Mouse (Mus musculus) CH12.LX (cell line): ENCODE measurements around the gene Cd55. TPM values are rescaled to one million over a fixed set of nuclear protein-coding genes. Genes with fewer than 3 reads are reported as not detected.

Source experiments
- DNase-seq: peaks from one replicate; pipeline ENCODE4 v3.0.0-alpha.2; 2013; ENCODE audit errors: extremely low read depth
- H3K27ac ChIP-seq: 2 replicates; pipeline ENCODE4 v1.5.1; 2012; ENCODE audit warnings: low read depth, mild to moderate bottlenecking, control low read depth, moderate library complexity; ENCODE audit not compliant: insufficient read depth
- H3K27me3 ChIP-seq: replicated peaks from 2 replicates; pipeline ENCODE3; 2012; ENCODE audit warnings: inconsistent platforms
- H3K36me3 ChIP-seq, 2 experiments: replicated peaks in 1 of 2; 2 replicates each; pipeline versions ENCODE3 to v1.6.1; 2012; ENCODE audit warnings: inconsistent platforms in 1 of 2, low read length in 1 of 2, mild to moderate bottlenecking in 1 of 2, mixed read lengths in 1 of 2, moderate library complexity in 1 of 2; ENCODE audit not compliant: control insufficient read depth in 1 of 2, insufficient read depth in 1 of 2
- H3K4me1 ChIP-seq, 2 experiments: 2 replicates each; pipeline ENCODE4 v1.6.1; 2012; ENCODE audit warnings: inconsistent platforms in 1 of 2, moderate library complexity in 1 of 2; ENCODE audit not compliant: insufficient read depth in 2 of 2, control insufficient read depth in 1 of 2
- H3K4me2 ChIP-seq: 2 replicates; pipeline ENCODE4 v1.6.1; 2012; ENCODE audit warnings: low read depth, mild to moderate bottlenecking, control low read depth; ENCODE audit not compliant: poor library complexity, insufficient read depth, severe bottlenecking
- H3K4me3 ChIP-seq, 3 experiments: fragments of 150-350 bp in 1 of 3; sonication (generic) in 1 of 3; replicated peaks in 1 of 3; 2 replicates each; pipeline versions ENCODE3 to v1.5.1; 2011 to 2012; ENCODE audit warnings: low read depth in 2 of 3, low read length in 2 of 3, mild to moderate bottlenecking in 2 of 3, moderate library complexity in 2 of 3, control low read depth in 1 of 3, improper control_type of control experiment in 1 of 3, inconsistent platforms in 1 of 3, mixed read lengths in 1 of 3; ENCODE audit not compliant: poor library complexity in 1 of 3
- H3K79me2 ChIP-seq: replicated peaks from 2 replicates; pipeline ENCODE4 v1.6.1; 2012; ENCODE audit warnings: mild to moderate bottlenecking, moderate library complexity; ENCODE audit not compliant: control insufficient read depth, poor library complexity, insufficient read depth, severe bottlenecking; ENCODE audit errors: extremely low read depth
- H3K9ac ChIP-seq: 2 replicates; pipeline ENCODE4 v1.6.1; 2012; ENCODE audit warnings: low read depth, mild to moderate bottlenecking, control low read depth, moderate library complexity; ENCODE audit not compliant: insufficient read depth
- H3K9me3 ChIP-seq: replicated peaks from 2 replicates; pipeline ENCODE3; 2012; ENCODE audit warnings: low read length, inconsistent platforms, mixed read lengths
- BHLHE40 ChIP-seq: IDR thresholded peaks from 2 replicates; pipeline ENCODE4 v1.6.1; 2011; ENCODE audit warnings: mild to moderate bottlenecking, low read depth, low read length, improper control_type of control experiment
- ELF1 ChIP-seq: IDR thresholded peaks from 2 replicates; pipeline ENCODE4 v1.6.1; 2014; ENCODE audit warnings: low read depth, mild to moderate bottlenecking, inconsistent platforms, low read length, improper control_type of control experiment
- GABPA ChIP-seq: IDR thresholded peaks from 2 replicates; pipeline ENCODE4 v1.6.1; 2012; ENCODE audit warnings: low read depth, low read length, improper control_type of control experiment, inconsistent platforms; ENCODE audit not compliant: insufficient replicate concordance
- JUN ChIP-seq: IDR thresholded peaks from 2 replicates; pipeline ENCODE4 v1.6.1; 2011; ENCODE audit warnings: low read depth, mild to moderate bottlenecking, low read length, improper control_type of control experiment, moderate library complexity; ENCODE audit not compliant: insufficient read depth
- MAFK ChIP-seq: IDR thresholded peaks from 2 replicates; pipeline ENCODE4 v1.6.1; 2011; ENCODE audit warnings: low read length, improper control_type of control experiment; ENCODE audit not compliant: insufficient replicate concordance
- MYC ChIP-seq: IDR thresholded peaks from 2 replicates; pipeline ENCODE4 v1.6.1; 2011; ENCODE audit warnings: low read depth, mild to moderate bottlenecking, improper control_type of control experiment, low read length
- NELFE ChIP-seq: IDR thresholded peaks from 2 replicates; pipeline ENCODE4 v1.6.1; 2011; ENCODE audit warnings: low read depth, low read length, improper control_type of control experiment
- NRF1 ChIP-seq: IDR thresholded peaks from 2 replicates; pipeline ENCODE4 v1.6.1; 2014; ENCODE audit warnings: low read depth, mild to moderate bottlenecking, inconsistent platforms, low read length, improper control_type of control experiment, moderate library complexity
- POLR2AphosphoS2 ChIP-seq: IDR thresholded peaks from 2 replicates; pipeline ENCODE4 v1.6.1; 2011; ENCODE audit warnings: low read depth, low read length, improper control_type of control experiment
- RCOR1 ChIP-seq: conservative IDR thresholded peaks from 2 replicates; pipeline ENCODE4 v1.6.1; 2012; ENCODE audit warnings: low read depth, mild to moderate bottlenecking, inconsistent platforms, low read length, improper control_type of control experiment
- SIN3A ChIP-seq: IDR thresholded peaks from 2 replicates; pipeline ENCODE4 v1.6.1; 2012; ENCODE audit warnings: low read length, improper control_type of control experiment, inconsistent platforms
- SMC3 ChIP-seq: IDR thresholded peaks from 2 replicates; pipeline ENCODE4 v1.6.1; 2011; ENCODE audit warnings: low read depth, low read length, improper control_type of control experiment
- TBP ChIP-seq: conservative IDR thresholded peaks from 2 replicates; pipeline ENCODE4 v1.6.1; 2011; ENCODE audit warnings: low read depth, low read length, improper control_type of control experiment
- UBTF ChIP-seq: IDR thresholded peaks from 2 replicates; pipeline ENCODE4 v1.6.1; 2012; ENCODE audit warnings: low read depth, mild to moderate bottlenecking, inconsistent platforms, low read length, improper control_type of control experiment, moderate library complexity
- USF1 ChIP-seq: IDR thresholded peaks from 2 replicates; pipeline ENCODE4 v1.6.1; 2014; ENCODE audit warnings: low read depth, mild to moderate bottlenecking, inconsistent platforms, low read length, improper control_type of control experiment
- USF2 ChIP-seq: conservative IDR thresholded peaks from 2 replicates; pipeline ENCODE4 v1.6.1; 2011; ENCODE audit warnings: low read depth, low read length, improper control_type of control experiment
- ZKSCAN1 ChIP-seq: IDR thresholded peaks from 2 replicates; pipeline ENCODE4 v1.6.1; 2012; ENCODE audit warnings: low read depth, inconsistent platforms, low read length, improper control_type of control experiment, borderline replicate concordance
- dilution Hi-C: fragments of 300-500 bp; cut with MboI; formaldehyde crosslinking; loops from 2 replicates; pipeline ENCODE4 v1.14.3; 2020; ENCODE audit warnings: low sequenced_read_pairs; ENCODE audit not compliant: extremely low pct_unique_long_range_greater_than_20kb, extremely low pct_ligation_motif_present
- in situ Hi-C: fragments of 300-500 bp; cut with MboI; formaldehyde crosslinking; loops from 3 replicates; pipeline ENCODE4 v1.14.3; 2019; ENCODE audit warnings: low sequenced_read_pairs, low pct_ligation_motif_present, low pct_unique_long_range_greater_than_20kb, mixed read lengths
- polyA plus RNA-seq: library from polyadenylated mRNA; unstranded; fragments of >175 nt; gene quantifications from 2 replicates; pipeline ENCODE4 v1.2.1, GENCODE M21; 2012; ENCODE audit warnings: low read depth; ENCODE audit not compliant: insufficient read length
- total RNA-seq, 2 experiments: library from RNA; depleted of rRNA; stranded (reverse); fragments of 300-350 nt in 1 of 2; fragments of >200 nt in 1 of 2; gene quantifications; 2 replicates each; pipeline ENCODE4 v1.2.3; 2012 to 2014

The Cd55 gene
- total and polyA plus RNA-seq, 3 experiments = 1.0 to 1.8 (median 1.7) TPM

GRCm38 (mm10) chr1:130474936-130475335, 12.4 kb upstream of the Cd55 start:
- Histone ChIP-seq H3K9ac (no peak overlapping the region), H3K4me1 (peaks cover 3 to 19% of the 10 kb centered on the region in 2 experiments; a peak in 2 of 4 replicates), H3K79me2 (no peaks in the 10 kb centered on the region), H3K4me3 (no peak overlapping the region), H3K4me2 (peak overlapping the region; percentile 62; the same call in 1 of the 2 replicates), H3K9me3 (no peaks in the 10 kb centered on the region), H3K27me3 (no peaks in the 10 kb centered on the region), H3K27ac (no peak overlapping the region), H3K36me3 (no peaks in the 10 kb centered on the region)
- dilution Hi-C loops = no loop called here
- in situ Hi-C loops = no loop called here
- TF ChIP-seq POLR2AphosphoS2 (no peak), ELF1 (peak; percentile 40; the same call in 1 of the 2 replicates)
- peak; percentile 52 for DNase-seq

- in situ Hi-C loops (no loop called here), dilution Hi-C loops (no loop called here)
- no peaks in the 10 kb centered on the region for H3K27me3 ChIP-seq
- peaks cover 3 to 20% of the 10 kb centered on the region in 2 experiments; a peak in 2 of 4 replicates for H3K4me1 ChIP-seq
- no peak overlapping the region for H3K4me3 ChIP-seq
- H3K27ac ChIP-seq = no peak overlapping the region
- no peaks in the 10 kb centered on the region for H3K79me2 ChIP-seq
- no peak overlapping the region for H3K9ac ChIP-seq
- no peaks in the 10 kb centered on the region for H3K36me3 ChIP-seq
- no peak for DNase-seq
- TF ChIP-seq USF2 (no peak), NELFE (no peak), TBP (no peak), POLR2AphosphoS2 (no peak), ZKSCAN1 (no peak), NRF1 (no peak), MAFK (no peak), SIN3A (no peak), SMC3 (no peak), UBTF (no peak), JUN (no peak), MYC (no peak), USF1 (no peak), GABPA (no peak), RCOR1 (no peak), BHLHE40 (no peak)
- TF ChIP-seq, all 38 proteins: peak for 0
- no peak overlapping the region for H3K4me2 ChIP-seq
- H3K9me3 ChIP-seq = no peaks in the 10 kb centered on the region
These were observed 11.7 kb upstream of the Cd55 start for GRCm38 (mm10) chr1:130474226-130474625.
